Mouse (Mus musculus): Measurements from ENCODE around the gene H2al2a. TPM values are rescaled to one million over a fixed set of nuclear protein-coding genes. Genes with fewer than 3 reads are reported as not detected.

Gene H2al2a
- not detected in 2 replicates for polyA plus RNA-seq (2015; fragmentation: Nextera tagmentation; extraction: Ambion mirVana)

DNA sequence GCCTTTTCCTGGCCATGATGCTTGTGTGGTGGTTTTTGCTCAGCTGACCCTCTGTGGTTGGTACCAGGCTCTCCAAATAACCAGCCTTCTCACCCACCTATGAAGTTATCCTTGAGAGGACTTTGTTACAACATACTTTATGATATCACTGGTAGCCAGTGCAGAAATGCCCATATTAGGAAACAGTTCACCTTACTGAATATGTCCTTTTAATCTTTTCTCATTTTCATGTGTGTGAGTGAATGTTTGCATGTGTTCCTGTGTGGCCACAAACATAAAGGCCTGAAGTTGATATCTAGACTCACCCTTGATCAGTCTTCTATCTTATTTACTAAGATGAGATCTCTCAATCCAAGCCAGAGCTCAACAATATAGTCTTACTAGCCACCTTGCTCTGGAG lies at the start of gene H2al2a:
Gene H2al2a (minus strand): TSS at position 101 of the 400 bp plus-strand sequence.
- Histone ChIP-seq H3K4me3 (no peak within 1 kb of the TSS), H3K9ac (no peak within 1 kb of the TSS), H3K9me3 (replicated peaks) (no peaks in the 10 kb centered on the region), H3K4me2 (no peak within 1 kb of the TSS), H3K27me3 (no peaks in the 10 kb centered on the region), H3K36me3 (ENCODE audit: poor library complexity, severe bottlenecking) (no peaks in the 10 kb centered on the region), H3K4me1 (no peaks in the 10 kb centered on the region), H3K27ac (no peak within 1 kb of the TSS)
- no peak for ATAC-seq

DNA sequence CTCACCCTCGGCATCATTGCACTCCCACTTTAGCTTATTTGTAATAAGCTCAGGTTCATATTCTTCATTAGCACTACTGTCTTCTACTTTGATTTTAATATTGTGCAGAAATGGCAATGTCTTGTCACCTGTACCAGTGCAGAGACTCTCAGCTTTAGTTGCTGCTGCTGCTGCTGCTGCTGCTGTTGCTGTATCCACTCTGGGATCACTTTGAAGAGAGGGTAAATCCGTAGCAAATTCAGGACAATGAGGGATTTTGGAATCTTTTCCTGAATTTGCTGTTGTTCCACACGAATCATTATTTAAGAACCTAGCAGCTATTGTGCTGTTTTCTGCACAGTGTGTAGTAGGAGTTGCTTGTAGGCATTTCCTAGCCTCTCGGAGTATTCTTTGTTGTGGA lies 49.4 kb upstream of the H2al2a start:
- Histone ChIP-seq H3K27ac (peak overlapping the region; percentile 100), H3K36me3 (ENCODE audit: poor library complexity, severe bottlenecking) (no peaks in the 10 kb centered on the region), H3K4me2 (peak overlapping the region; percentile 87), H3K4me3 (peak overlapping the region; percentile 95), H3K27me3 (no peaks in the 10 kb centered on the region), H3K4me1 (peaks cover 54% of the 10 kb centered on the region), H3K9ac (peak overlapping the region; percentile 100), H3K9me3 (replicated peaks) (no peaks in the 10 kb centered on the region)
- ATAC-seq = no peak
- WGBS = under 1% methylated on average over 4 of the region's 4 CpGs

DNA sequence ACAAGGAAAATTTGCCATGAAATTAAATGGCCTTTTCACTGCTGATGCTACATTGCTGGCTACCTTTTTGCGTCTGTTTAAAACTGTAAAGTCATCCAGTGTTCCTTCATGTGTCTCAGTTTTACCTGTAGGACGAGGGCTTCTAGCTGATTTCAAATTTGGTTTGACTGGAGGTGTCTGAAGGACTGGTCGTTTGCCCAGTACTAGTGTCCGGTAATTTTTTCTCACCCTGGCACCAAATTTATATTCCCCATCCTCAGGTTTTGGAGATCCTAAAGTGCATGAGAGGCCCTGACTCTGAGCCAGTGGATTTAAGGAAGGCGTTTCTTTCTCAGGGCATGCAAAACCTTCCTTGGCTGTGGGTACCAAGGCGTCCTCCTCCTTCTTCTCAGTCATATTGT lies 49.0 kb upstream of the H2al2a start:
- Histone ChIP-seq H3K27ac (peak overlapping the region; percentile 100), H3K9me3 (replicated peaks) (no peaks in the 10 kb centered on the region), H3K4me2 (peak overlapping the region; percentile 87), H3K36me3 (ENCODE audit: poor library complexity, severe bottlenecking) (no peaks in the 10 kb centered on the region), H3K27me3 (no peaks in the 10 kb centered on the region), H3K4me3 (peak overlapping the region; percentile 95), H3K9ac (peak overlapping the region; percentile 100), H3K4me1 (peaks cover 54% of the 10 kb centered on the region)
- 0% methylated on average over 6 of the region's 6 CpGs for WGBS
- no peak for ATAC-seq

DNA sequence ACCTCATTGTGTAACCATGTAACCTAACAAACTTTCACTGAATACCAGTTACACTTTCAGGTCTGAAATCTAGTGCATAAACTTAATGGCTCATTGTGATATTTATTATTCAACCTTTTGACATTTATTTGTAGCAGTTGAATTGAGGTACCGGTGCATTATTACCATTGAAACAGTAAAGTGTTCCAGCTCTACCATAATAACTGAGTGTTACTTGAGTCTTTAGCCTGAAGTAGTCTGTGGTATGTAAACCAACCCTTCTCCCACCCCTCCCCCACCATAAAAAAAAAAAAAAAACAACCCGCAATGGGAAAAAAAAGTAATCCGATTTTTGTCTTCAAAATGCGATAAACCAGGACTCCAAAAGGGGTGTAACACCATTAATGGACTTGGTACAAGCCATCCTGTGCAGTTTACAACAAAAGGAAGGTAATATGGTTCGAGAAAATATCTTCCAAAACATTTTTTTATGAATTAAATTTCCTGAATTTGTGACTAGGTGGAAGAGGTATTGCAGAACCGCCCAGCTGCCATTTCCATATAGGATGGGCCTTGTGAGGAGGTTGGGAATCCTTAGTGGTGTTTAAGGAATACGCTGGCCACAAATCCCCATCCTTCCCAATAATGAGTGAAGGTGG lies 48.5 kb upstream of the H2al2a start:
- Histone ChIP-seq H3K4me1 (peaks cover 56% of the 10 kb centered on the region), H3K9ac (peak overlapping the region; percentile 100), H3K36me3 (ENCODE audit: poor library complexity, severe bottlenecking) (no peaks in the 10 kb centered on the region), H3K27ac (peak overlapping the region; percentile 100), H3K27me3 (no peaks in the 10 kb centered on the region), H3K9me3 (replicated peaks) (no peaks in the 10 kb centered on the region), H3K4me3 (peak overlapping the region; percentile 95), H3K4me2 (peak overlapping the region; percentile 87)
- 2% methylated on average over 7 of the region's 7 CpGs for WGBS
- ATAC-seq = no peak

DNA sequence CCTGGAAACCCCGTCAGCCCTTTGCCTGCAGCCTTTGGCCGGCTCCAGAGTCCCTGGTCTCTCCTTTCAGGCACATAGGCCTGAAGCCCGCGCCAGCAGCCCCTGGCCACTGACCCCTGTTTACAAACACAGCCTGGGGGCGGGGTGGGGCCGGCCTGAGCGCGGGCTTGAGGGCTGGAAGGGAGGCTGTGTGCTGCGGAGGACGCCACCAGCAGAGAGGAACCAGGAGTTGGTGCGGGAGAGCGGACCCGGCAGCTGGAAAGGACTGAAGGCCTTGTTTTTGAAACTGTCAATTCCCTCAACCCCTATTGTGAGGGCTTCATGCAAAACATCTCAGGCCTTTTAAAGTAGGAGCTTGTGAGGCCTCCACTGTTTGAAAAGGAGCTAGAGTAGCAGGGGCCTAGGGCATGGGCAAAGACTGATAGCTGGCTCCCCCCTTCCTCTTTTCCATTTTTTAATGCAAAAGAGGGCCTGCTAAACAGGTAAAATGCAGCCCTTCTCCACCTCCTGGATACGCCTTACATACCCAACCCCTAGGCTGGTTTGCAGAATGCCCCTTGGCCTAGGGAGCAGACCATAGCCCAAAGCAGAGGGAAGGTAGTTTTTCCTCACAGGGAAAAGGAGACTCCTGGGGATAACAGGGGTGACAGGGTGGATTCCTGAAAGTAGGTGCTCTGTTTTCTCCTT lies 44.6 kb upstream of the H2al2a start:
- H3K9ac ChIP-seq = peak overlapping the region; percentile 88
- peak overlapping the region; percentile 87 for H3K4me2 ChIP-seq
- ATAC-seq = peak; percentile 85
- H3K4me1 ChIP-seq = peaks cover 71% of the 10 kb centered on the region
- peak overlapping the region; percentile 98 for H3K27ac ChIP-seq
- H3K4me3 ChIP-seq = peak overlapping the region; percentile 95
- H3K36me3 ChIP-seq (ENCODE audit: poor library complexity, severe bottlenecking) = no peaks in the 10 kb centered on the region
- no peaks in the 10 kb centered on the region for H3K9me3 ChIP-seq (replicated peaks)
- 1% methylated on average over 14 of the region's 14 CpGs for WGBS
- H3K27me3 ChIP-seq = no peaks in the 10 kb centered on the region

DNA sequence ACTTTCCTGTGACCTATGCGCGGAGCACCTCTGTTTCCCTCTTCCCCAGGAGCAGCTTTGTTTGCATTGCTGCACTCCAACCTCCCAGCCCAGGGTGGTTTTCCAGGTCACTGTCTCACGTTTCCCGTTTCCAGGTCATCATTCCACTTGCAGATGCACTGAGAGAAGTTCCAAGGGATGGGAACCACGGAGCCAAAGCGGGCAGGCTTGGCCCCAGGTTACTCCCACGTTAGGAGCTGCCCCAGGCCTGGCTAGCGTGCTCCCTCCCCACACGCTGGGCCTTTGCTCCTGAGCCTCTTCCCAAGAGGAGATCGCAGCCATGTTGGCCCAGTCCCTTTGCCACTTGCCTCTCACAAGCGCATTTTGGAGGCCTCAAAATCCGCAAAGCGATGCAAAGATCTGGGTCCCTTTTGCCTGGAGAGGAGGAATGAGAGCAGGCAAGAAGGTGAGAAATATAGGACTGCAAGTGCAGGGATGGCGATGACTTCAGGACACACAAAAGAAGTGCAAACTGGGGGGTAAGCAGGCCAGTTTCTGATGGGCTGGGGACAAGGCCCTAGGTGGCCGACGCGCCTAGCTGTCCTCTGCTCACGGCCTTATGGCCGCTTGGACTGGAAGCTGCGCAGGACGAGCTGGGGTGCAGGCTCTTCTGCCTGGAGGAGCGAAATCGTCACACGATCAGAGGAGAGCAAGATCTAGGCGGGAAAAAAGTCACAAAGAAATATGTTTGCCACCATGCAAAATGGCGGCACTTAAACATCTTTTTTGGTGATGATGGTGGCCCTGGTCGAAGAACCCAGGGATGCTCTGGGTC lies 43.8 kb upstream of the H2al2a start:
- peak; percentile 31 for ATAC-seq
- 5% methylated on average over 27 of the region's 27 CpGs for WGBS
- Histone ChIP-seq H3K4me3 (peak overlapping the region; percentile 95), H3K36me3 (ENCODE audit: poor library complexity, severe bottlenecking) (no peaks in the 10 kb centered on the region), H3K27me3 (no peaks in the 10 kb centered on the region), H3K9ac (peak overlapping the region; percentile 88), H3K9me3 (replicated peaks) (no peaks in the 10 kb centered on the region), H3K27ac (peak overlapping the region; percentile 98), H3K4me1 (peaks cover 71% of the 10 kb centered on the region), H3K4me2 (peak overlapping the region; percentile 87)

DNA sequence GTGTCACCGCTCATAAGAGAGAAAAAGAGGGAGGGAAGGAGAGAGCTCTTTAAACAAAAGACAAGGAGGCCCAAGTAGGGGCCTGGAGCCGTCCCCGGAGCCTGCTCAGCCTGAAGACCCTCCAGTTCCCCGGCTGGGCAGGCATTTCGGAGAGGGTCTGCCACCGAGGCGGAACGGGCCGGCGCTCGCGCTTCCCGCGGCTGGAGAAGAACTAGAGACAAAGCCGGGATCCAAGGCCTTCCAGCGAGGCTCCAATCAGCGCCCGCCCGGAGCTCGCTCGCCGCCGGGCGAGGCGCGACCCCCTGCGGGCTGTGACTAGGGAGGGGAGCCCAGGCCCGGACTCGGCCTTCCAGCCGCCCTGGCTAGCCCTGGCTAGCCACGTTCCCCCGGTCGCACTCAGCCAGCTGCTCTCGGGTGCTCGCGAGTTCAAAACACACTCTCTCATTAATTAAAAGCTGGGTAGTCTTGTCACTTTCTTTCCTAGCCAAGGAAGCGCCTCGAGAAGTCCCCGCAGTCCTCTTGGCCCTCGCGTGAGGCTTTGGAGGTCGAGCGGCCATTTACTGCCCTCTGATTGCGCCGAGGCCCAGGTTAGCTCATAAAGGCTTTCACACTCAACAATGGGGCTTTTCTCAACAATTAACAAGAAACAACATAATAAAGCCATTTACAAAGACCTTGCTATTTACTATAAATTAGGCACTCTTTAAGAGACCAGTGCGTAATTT lies 43.0 kb upstream of the H2al2a start:
- Histone ChIP-seq H3K27ac (peak overlapping the region; percentile 98), H3K4me1 (peaks cover 71% of the 10 kb centered on the region), H3K9ac (peak overlapping the region; percentile 88), H3K4me3 (peak overlapping the region; percentile 95), H3K27me3 (no peaks in the 10 kb centered on the region), H3K4me2 (peak overlapping the region; percentile 87), H3K36me3 (ENCODE audit: poor library complexity, severe bottlenecking) (no peaks in the 10 kb centered on the region), H3K9me3 (replicated peaks) (no peaks in the 10 kb centered on the region)
- ATAC-seq = peak; percentile 39
- WGBS = under 1% methylated on average over 46 of the region's 46 CpGs

DNA sequence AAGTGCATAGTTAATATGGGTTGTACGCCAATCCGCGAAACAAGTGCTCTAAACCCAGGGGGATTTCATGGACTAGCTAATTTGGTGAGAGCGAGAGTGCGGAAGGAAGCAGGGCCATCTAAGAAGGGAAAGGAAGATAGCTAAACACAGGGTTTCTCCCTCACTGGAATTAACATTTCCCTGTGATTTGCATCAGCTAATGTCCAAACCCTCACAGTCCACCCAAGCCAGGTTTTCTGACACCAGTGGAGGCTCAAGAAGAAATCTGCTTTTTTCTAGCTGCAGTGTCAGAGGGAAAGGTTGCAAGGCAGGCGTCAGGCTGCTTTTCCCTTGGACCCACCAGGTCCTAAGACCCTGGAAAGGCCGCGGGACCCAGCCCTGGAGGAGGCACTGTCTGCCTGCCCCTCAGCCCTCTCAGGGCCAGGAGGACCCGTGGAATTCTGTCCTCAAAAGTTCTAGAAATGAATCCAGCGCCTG lies 42.2 kb upstream of the H2al2a start:
- Histone ChIP-seq H3K4me2 (peak overlapping the region; percentile 87), H3K27ac (peak overlapping the region; percentile 48; the same call in 1 of the 2 replicates), H3K9ac (peak overlapping the region; percentile 88), H3K36me3 (ENCODE audit: poor library complexity, severe bottlenecking) (no peaks in the 10 kb centered on the region), H3K4me1 (peaks cover 71% of the 10 kb centered on the region), H3K9me3 (replicated peaks) (no peaks in the 10 kb centered on the region), H3K4me3 (peak overlapping the region; percentile 95), H3K27me3 (no peaks in the 10 kb centered on the region)
- ATAC-seq = no peak
- 15% methylated on average over 10 of the region's 10 CpGs for WGBS

DNA sequence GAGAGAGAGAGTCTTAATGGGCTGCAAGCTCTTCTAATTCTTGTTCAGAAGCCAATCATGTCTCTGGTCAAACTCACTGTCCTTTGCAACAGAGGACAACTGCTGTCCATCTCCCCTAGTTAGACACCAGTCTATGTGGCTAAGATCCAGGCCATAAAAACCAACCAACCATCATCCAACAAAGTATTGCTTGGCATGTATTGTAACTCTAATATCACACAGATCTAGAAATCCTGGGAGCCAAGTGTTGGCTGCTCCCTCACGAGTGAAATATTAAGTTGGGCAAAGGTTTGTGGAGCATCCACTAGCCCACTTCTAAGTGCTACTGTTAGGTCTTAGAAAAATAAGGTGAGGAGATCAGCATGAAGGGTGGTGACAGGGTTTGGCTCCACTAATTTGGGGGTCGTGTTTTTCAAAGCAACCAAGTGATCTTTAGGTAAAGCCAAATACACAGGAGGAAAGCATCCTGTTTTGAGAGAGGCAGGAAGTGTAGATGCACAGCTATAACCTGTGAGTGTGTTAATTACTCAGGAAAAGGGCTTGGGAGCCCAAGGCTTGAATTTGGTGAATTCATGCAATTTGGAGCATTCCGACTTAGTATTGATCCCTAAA lies 41.5 kb upstream of the H2al2a start:
- Histone ChIP-seq H3K4me3 (0 out of 2 replicates have a peak overlapping the region, but pooled peaks have one; percentile 95), H3K27me3 (no peaks in the 10 kb centered on the region), H3K36me3 (ENCODE audit: poor library complexity, severe bottlenecking) (no peaks in the 10 kb centered on the region), H3K9me3 (replicated peaks) (no peaks in the 10 kb centered on the region), H3K4me2 (peak overlapping the region; percentile 87), H3K4me1 (peaks cover 73% of the 10 kb centered on the region), H3K27ac (no peak overlapping the region), H3K9ac (peak overlapping the region; percentile 88; the same call in 1 of the 2 replicates)
- 51% methylated on average over 3 of the region's 3 CpGs for WGBS
- no peak for ATAC-seq

DNA sequence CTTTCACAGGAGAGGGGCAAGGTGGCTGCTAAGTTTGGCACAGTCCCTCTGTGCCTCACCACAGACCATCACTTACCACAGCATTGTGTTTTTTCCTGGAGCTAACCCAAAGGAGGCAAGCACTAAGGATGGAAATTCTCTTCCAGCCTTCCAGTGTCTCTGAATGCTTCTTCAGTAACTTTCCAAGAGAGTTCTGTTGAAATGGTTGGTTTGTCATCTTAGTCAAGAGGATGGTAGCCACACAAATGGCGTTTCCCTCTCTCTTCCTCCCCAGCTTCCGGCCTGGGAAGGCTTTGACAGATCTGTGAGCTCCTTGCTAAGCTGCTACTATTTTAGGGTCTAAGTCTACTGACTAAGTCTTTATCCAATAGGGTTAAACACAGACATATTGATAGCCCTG lies 40.7 kb upstream of the H2al2a start, which contains the start of gene A930004D18Rik:
Gene A930004D18Rik (minus strand): TSS at position 247 of the 400 bp plus-strand sequence.
- peak within 1 kb of the TSS; percentile 88; the same call in 1 of the 2 replicates for H3K9ac ChIP-seq
- H3K4me3 ChIP-seq = 0 out of 2 replicates have a peak within 1 kb of the TSS, but pooled peaks have one; percentile 95
- no peaks in the 10 kb centered on the region for H3K36me3 ChIP-seq (ENCODE audit: poor library complexity, severe bottlenecking)
- H3K9me3 ChIP-seq (replicated peaks) = no peaks in the 10 kb centered on the region
- WGBS = 62% methylated on average over 2 of the region's 2 CpGs
- H3K4me1 ChIP-seq = peaks cover 73% of the 10 kb centered on the region
- H3K27me3 ChIP-seq = no peaks in the 10 kb centered on the region
- no peak within 1 kb of the TSS for H3K27ac ChIP-seq
- ATAC-seq = no peak
- H3K4me2 ChIP-seq = peak within 1 kb of the TSS; percentile 87

Measured in forebrain, embryonic 13.5 days (tissue).